Mouse (Mus musculus) embryo, embryonic 11.5 days (tissue): ENCODE data around the gene Trappc5.
A peak's percentile ranks its signal among the peaks of the same experiment; 100 is the strongest.

Experiments
- DNase-seq: peaks from one replicate; pipeline ENCODE4 v3.0.0-alpha.2; 2012; ENCODE audit warnings: low read depth, low spot score

Trappc5 gene

DNA sequence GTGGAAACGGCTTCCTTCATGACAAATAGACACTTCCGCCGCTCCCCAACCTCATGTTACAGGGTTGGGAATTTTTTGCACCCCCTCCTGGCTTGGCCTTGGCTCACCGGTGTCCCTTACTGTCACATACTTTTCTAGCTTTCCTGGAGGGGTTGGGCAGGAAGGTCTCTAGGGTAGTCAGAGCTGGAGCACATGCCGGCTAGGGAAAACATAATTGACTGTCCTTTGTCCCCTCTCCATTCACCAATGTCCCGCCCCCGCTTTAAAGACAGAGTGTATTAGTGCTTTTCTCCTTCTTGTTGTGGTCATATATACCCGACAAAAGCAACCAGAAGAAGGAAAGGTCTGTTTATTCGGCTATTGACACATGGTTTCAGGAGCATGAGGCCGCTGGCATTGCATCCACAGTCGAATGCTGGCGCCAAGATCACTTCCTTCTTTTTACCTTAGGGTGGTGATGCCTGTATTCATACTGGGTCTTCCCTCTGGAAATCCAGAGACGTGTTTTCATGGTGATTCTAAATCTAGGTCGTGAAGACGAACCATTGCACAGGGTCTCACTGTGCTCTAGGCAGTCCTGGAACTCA lies 987 bp downstream of the Trappc5 start:
- DNase-seq, result no peak

DNA sequence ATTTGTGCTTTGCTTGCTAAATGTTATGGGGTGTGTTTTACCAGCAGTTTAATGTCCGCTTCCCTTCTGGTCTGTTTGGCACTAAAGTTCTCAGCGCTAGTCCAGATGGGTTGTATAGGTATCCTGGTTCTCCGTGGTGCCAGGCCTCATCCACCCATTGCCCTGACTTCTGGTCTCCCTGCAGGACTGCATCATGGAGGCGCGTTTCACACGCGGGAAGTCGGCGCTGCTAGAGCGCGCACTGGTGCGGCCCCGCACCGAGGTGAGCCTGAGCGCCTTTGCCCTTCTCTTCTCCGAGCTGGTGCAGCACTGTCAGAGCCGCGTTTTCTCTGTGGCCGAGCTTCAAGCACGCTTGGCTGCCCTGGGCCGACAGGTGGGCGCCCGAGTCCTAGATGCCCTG lies 2.7 kb downstream of the Trappc5 start:
- no peak for DNase-seq

DNA sequence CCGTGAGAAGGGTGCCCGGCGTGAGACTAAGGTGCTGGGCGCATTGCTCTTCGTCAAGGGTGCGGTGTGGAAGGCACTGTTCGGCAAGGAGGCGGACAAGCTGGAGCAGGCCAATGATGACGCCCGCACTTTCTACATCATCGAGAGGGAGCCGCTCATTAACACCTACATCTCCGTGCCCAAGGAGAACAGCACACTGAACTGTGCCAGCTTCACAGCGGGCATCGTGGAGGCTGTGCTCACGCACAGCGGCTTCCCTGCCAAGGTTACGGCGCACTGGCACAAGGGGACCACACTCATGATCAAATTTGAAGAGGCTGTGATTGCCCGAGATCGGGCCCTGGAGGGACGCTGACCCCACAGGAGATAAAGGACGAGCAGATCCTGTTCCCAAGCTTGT lies 3.1 kb downstream of the Trappc5 start:
- no peak for DNase-seq

DNA sequence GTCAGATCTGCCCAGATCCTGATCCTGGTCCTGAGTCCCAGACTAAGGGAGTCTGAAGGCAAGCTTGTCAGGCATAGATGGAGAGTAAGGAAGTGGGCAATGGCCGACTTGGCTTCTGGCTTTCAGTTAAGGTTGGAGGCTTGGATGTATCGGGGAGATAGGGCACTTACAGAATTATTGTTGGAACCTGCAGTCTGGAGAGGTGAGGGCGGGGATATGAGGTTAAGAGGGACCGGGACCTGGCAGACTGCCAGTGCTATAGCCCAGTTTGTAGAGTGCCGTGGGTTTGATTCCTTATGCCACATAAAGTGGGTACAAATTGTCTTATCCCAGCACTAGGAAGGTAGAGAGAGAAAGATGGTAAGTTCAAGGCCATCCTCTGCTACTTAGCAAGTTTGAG lies 3.6 kb downstream of the Trappc5 start:
- DNase-seq, result no peak

DNA sequence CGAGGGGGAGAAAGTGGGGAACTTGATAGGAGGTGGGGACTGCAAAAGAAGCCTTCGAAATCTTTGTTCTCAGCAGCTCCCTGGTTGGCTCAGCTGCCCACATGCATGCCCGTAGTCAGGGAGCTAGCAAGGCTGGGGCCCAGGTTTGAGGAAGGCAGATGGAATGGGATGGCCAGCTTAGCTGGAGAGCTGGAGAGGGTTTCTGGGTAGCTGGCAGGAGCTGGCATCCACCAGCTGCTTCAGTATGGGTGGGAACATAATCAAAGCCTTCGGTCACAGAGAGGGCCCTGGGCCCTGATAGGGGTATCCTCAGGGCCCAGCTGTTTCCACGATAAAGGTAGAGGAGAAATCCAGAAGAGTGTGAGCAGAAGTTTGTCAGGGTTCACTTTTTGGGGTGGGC lies 6.3 kb downstream of the Trappc5 start:
- no peak for DNase-seq

DNA sequence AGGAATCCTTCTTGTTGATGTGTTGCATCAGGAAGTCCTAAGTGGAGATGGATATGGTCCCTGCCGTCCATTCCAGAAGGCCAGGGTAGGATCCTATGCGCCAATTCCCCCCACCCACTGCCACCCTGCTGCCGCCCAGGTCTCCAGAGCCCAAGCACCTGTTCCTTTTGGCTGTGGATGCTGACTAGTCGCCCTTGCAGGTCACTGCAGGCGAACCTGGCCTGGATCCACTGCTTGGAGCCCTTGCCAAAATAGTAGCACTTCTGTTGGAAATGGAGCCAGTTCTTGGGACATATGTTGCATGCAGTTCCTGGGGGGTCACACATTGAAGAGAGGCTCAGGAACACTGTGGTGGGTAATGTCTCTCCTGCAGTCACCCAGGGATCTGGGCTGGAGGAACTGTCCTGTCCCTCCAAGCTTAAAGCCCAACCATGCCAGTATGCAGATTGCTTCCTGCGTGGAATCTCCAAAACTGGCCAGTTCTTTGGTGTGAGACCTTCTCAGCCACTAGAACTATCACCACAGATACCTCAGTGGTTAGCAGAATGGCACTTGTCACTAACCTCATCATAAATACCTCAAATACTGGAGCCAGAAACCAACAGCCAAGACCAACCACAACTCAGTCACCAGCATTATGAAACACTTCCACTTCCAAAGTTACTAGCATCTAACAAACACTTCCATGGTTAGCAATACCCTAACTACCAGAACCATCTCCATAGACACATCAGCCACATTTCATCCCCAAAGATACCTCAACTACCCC lies 7.5 kb downstream of the Trappc5 start:
- DNase-seq, result no peak

DNA sequence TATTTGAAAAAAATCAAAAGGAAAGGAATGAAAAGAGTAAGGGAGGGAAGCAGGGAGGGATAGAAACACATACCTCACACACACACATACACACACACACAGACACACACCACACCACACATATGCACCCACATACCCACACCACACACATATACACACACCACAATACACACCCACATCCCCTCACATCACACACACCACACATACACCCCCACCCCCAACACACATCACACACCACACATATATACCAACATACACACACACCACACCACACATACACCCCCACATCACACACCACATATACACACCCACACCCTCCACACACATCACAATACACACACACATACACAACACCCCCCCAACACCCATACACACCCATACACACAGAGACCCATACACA lies 8.4 kb downstream of the Trappc5 start:
- no peak for DNase-seq

DNA sequence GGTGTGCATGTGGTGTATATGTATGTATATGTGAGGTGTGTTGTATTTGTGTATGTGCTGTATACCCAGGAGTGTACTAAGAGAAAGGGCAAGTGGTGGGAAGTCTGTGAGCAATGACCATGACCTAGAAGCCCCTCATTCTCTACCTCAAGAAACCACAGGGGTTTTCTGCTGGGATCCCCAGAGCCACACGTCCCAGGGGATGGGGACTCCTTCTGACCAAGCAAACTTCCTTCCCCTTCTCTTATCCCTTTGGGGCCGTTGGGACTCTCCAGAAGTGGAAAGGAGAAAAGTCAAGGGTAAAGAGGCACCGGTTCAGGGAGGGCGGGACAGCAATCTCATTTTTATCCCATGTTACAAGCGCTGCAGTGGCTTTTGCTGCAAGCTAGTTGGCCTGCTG lies 9.3 kb downstream of the Trappc5 start:
- DNase-seq, result no peak

DNA sequence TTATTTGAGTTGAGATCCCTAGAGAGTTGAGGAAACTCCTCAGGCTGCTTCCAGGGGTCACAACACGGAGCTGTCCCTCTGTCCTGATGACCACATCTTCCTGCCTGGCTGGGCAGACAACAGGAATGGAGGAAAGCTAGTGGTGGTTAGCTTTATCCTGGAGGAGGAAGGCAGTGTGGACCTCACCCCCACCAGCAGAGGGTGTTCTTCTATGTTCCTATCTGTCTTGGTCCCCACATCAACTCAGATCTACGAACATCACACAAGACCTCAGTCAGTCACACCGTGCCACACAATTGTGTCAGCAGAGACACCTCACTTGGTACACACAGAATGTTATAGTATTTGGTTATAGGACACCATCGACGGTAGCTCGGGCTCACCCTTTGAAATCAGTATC lies 11.4 kb downstream of the Trappc5 start:
- DNase-seq, result no peak

DNA sequence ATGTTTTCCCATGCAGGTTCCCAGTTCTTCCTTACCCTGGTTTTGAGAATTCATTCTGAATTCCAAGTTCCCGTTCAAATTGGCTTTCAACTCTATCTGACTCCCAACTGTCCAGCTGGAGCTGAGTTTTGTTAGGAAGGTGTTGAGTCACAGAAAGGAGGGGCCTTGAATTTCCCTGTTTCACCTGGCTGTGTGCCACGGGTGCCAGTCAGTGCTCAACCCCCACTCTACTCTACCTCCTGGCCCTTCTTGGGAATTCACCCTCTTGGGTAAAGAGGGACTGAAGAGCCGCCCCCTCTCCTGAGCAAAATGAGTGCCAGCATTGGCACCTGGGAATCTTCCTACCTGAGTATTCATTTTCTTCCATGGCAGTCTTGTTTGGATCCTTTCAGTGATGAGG lies 14.7 kb downstream of the Trappc5 start:
- DNase-seq, result no peak

DNA sequence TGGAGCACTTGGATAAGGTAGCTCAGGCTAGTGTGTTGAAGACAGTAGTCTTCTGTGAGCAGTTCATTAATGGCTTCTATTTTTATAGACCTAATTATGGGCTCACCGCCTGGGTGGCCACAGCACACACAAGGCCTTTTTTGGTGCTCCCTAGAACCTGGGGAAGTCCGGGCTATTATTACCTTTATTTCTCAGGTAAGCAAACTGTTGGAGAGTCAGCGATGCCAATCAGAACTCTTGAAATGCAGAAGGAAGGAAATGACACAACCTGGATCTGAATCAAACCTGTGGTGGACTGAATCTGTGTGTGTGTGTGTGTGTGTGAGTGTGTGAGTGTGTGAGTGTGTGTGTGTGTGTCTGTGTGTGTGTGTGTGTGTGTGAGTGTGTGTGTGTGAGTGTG lies 18.0 kb downstream of the Trappc5 start, which contains the start of gene Fcer2a:
TSS of gene Fcer2a (minus strand) at position 55 of the 400 bp plus-strand sequence.
- DNase-seq, result no peak

DNA sequence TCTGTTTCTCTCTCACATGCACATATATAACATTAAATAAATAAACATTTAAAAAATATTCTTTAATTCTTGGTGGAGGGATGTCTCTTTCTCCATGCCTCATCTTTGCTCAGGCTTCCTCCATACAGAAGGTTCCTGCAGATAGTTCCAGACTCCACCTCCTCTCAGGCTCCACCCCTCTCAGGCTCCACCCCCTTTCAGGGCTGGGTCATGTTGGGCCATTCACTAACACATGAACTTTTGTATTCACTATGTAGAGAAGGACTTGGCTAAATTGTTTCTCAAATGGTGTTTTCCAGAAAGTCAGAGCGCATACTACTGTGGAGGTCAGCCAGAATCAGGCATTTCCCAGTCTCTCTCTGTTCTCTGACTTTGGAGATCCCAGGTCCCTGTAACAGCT lies 25.4 kb downstream of the Trappc5 start:
- DNase-seq, result no peak

DNA sequence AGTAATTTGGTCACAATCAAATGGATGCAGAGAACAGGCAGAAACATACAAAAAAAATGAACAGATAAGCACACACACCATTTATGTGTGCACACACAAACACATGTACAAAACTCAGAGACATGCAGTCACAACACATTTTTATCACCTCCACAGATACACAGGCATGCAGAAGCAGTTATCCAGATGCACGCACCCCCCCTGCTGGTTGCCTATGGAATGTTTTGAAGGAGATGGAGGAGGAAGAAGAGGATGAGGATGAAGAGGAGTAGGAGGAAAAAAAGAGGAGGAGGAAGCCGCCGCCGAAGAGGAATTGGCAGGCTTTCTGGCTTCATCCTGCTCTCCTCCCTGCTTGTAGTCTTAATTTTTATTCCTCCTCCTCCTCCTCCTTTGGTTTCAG lies 29.6 kb downstream of the Trappc5 start:
- no peak for DNase-seq

DNA sequence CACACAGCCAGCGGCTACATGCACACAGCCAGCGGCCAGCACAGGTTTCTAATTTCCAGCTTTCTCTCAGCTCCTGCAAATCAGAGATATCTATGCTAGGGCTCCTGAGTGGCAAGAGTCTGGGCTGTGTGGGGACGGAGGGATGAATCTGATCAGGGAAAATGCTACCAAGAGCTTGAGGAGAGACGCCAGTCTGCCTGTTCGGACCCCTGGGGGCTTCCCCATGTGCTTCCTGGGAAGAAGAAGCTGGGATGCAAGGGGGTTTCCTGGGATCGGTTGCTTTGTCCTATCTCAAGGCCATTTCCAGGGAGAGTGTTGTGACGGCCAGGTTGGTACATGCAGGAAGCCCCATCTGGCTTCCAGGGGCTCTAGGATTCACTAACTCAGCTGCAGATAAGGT lies 31.5 kb downstream of the Trappc5 start:
- no peak for DNase-seq

DNA sequence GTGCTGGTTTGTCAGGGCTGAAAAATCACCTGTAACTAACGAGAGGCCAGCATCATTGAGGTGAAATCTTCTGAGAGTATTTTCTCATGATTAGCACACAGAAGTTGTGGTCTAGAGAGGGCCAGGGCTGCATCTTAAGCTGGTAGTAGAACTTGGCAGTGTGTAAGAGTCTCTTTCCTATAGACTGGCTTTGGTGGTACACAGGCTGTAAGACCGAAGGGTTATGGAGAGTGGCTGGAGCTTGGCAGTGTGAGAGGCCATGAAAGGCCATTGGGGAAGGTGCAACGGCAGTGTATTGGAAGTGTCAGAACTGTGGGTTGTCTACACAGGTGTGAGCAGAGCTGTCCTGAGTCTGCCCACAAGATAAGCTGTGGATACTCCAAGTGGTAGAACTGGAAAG lies 34.2 kb downstream of the Trappc5 start:
- no peak for DNase-seq

DNA sequence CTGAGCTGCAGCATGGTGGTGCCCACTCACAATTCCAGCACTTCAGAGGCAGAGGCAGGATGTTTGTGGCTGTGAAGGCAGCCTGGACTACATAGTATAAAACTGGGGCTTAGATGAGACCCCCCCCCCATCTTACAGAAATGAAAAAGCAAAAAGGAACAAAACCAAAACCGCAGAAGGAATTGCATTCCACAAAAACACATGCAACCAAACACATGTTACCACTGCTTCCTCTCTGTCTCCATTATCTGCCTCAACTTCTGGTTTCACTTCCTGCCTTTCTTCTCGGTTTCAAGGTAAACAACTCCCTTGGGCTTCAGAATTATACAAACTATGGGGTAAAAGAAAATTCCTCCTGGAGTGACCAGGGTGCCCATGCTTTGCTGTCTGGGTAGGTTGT lies 35.5 kb downstream of the Trappc5 start:
- no peak for DNase-seq

DNA sequence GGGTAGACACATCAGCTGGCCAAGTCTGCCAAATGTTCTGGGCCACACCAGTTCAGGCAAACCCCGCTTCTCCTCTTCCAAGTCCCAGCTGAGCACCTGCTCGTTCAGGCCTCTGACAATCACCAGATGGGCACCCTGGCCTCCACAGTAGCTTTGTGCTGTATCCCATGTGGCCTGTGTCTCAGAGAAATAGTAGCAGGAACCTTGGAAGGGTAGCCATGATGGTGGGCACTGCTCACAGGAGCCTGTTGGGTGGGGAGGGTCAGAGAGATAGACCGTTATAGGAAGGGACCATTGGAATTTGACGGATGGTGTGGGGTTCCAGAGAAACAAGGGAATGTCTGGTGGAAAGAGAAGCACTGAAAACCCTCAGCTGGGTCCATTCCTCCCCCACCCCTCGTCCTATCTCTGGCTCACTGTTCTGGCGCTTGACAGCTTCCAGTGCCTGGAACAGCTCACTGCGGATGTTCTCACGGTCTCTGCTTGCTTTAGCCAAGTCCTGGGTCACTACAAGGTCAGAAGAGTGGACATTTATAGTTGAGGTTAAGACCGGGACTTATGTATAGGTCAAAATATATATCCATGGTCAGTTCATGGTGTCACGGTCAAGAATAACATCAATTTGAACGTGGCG lies 41.3 kb downstream of the Trappc5 start:
- no peak for DNase-seq

DNA sequence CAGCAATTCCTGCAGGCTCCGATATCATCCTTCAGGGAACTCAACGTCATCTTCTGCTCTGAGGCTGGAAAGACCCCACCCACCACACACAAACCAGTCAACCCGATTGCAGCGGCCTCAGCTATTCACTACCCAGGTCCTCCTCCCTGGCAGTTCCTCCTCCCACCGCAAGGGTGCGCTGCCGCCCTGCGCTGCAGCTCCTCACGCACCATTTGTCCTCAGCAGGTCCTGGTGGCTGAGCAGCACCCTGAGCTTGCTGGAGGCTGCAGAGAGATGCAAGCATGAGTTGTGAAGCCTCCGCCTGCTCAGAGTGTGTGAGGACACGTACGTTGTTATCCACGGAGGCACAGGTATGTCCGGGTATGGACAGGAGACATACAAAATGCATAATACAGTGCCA lies 42.5 kb downstream of the Trappc5 start:
- DNase-seq, result peak; percentile 54

DNA sequence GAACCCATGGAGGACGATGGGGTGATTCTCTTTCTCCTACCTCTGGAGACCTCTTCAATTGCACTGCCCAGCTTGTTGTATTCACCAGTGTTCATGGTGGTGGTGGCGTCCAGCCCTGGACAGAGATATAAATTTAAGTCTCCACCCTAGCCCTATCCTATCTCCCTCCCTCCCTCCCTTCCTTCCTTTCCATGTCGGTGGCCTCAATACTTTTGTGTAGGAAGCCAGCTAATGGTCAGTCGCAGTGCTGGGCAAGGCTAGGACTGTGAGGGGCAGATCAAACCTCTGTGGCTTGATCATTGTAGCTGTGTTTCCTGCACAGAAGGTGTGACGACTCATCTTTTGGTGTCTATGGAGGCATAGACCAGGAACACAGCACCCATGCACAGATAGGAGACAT lies 44.5 kb downstream of the Trappc5 start, which contains the start of gene Clec4g:
TSS of gene Clec4g (minus strand) at position 101 of the 400 bp plus-strand sequence.
- no peak for DNase-seq

DNA sequence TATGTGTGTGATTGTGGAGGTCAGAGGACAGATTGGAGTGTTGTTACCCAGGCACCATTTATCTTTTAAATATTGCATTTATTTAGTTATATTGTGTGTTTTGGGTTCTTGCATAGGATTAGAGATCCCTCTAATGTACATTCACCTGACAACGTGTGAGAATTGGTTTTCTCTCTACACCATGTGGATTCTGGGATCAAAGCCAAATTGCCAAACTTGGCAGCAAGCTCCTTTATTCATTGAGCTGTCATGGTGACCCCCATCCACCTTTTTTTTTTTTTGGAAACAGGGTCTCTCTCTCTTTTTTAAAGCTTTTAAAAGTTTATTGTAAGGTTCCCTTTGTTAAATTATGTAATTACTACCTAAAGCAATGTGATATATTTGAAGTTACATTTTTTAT lies 44.9 kb downstream of the Trappc5 start:
- DNase-seq, result no peak
